Mouse (Mus musculus) left cerebral cortex, postnatal 36 days (tissue): ENCODE results near the gene Zyg11b. TPM values are rescaled to one million over a fixed set of nuclear protein-coding genes. Genes with fewer than 3 reads are reported as not detected.

Experiments used
- DNase-seq, 2 experiments: peaks; one replicate each; pipeline ENCODE4 v3.0.0; 2021 to 2022; ENCODE audit warnings: low spot score in 2 of 2, mixed read lengths in 1 of 2
- intact Hi-C: fragments of 180-260 bp; cut with DNase I; formaldehyde crosslinking; loops from one replicate; pipeline ENCODE4 v1.15.1; 2025
- total RNA-seq, 2 experiments: library from RNA; stranded (reverse); gene quantifications; 2 replicates each; pipeline ENCODE4 v1.2.3; 2021

The Zyg11b gene
- total RNA-seq, 2 experiments from 2014 or later, result 101 to 103 TPM

GRCm38 (mm10) chr4:108320627-108321380, 19.9 kb upstream of the Zyg11b start:
- intact Hi-C loops, result no loop called here

GRCm38 (mm10) chr4:108319747-108320146, 18.9 kb upstream of the Zyg11b start:
- no peak for DNase-seq
- intact Hi-C loops, result loop anchor here (10.0 kb wide), 1 partner anchor 425 kb away; no protein-coding TSS in a partner anchor

More at GRCm38 (mm10) chr4:108320627-108321380, 19.9 kb upstream of the Zyg11b start:
- DNase-seq, result no peak

- intact Hi-C loops, result loop anchor here (10.0 kb wide), 1 partner anchor 424 kb away; no protein-coding TSS in a partner anchor
Measured at GRCm38 (mm10) chr4:108318649-108319615, 18.0 kb upstream of the Zyg11b start.

GRCm38 (mm10) chr4:108317656-108318605, 17.0 kb upstream of the Zyg11b start:
- no peak for DNase-seq
- intact Hi-C loops, result loop anchor here (10.0 kb wide), 1 partner anchor 423 kb away; no protein-coding TSS in a partner anchor

More at GRCm38 (mm10) chr4:108318649-108319615, 18.0 kb upstream of the Zyg11b start:
- DNase-seq, result no peak

GRCm38 (mm10) chr4:108314041-108314440, 13.1 kb upstream of the Zyg11b start:
- intact Hi-C loops, result loop anchor here (10.0 kb wide), 1 partner anchor 419 kb away; no protein-coding TSS in a partner anchor

GRCm38 (mm10) chr4:108310706-108311105, 9.8 kb upstream of the Zyg11b start:
- intact Hi-C loops, result loop anchor here (10.0 kb wide), 1 partner anchor 416 kb away; no protein-coding TSS in a partner anchor
- DNase-seq, result no peak

More at GRCm38 (mm10) chr4:108314041-108314440, 13.1 kb upstream of the Zyg11b start:
- DNase-seq, result no peak

GRCm38 (mm10) chr4:108302296-108302890, 1.5 kb upstream of the Zyg11b start:
- DNase-seq, result no peak
- intact Hi-C loops, result loop anchor here (10.0 kb wide), 1 partner anchor 188 kb away; no protein-coding TSS in a partner anchor

GRCm38 (mm10) chr4:108300266-108300665, 630 bp downstream of the Zyg11b start:
- intact Hi-C loops, result loop anchor here (2.0 to 10.0 kb wide), 2 partner anchors 27 to 185 kb away; no protein-coding TSS in a partner anchor
- peak in 1 of 2 experiments; percentile 12 for DNase-seq

- intact Hi-C loops, result no loop called here
- peak in 1 of 2 experiments; percentile 27 for DNase-seq
Measured at GRCm38 (mm10) chr4:108276973-108277372, 23.9 kb downstream of the Zyg11b start.

GRCm38 (mm10) chr4:108272286-108272685, 28.6 kb downstream of the Zyg11b start:
- intact Hi-C loops, result no loop called here
- no peak for DNase-seq

GRCm38 (mm10) chr4:108265774-108266173, 35.1 kb downstream of the Zyg11b start:
- DNase-seq, result no peak
- intact Hi-C loops, result no loop called here

GRCm38 (mm10) chr4:108253317-108253716, 47.6 kb downstream of the Zyg11b start:
- intact Hi-C loops, result no loop called here
- no peak for DNase-seq

GRCm38 (mm10) chr4:108250501-108250900, 50.4 kb downstream of the Zyg11b start:
- no peak for DNase-seq
- intact Hi-C loops, result no loop called here

GRCm38 (mm10) chr4:108249314-108249713, 51.6 kb downstream of the Zyg11b start:
- intact Hi-C loops, result no loop called here
- no peak for DNase-seq

GRCm38 (mm10) chr4:108233654-108234053, 67.2 kb downstream of the Zyg11b start:
- intact Hi-C loops, result no loop called here
- no peak for DNase-seq

- no peak for DNase-seq
- intact Hi-C loops, result no loop called here
Measured at GRCm38 (mm10) chr4:108225341-108225872, 75.5 kb downstream of the Zyg11b start.

GRCm38 (mm10) chr4:108222507-108222906, 78.4 kb downstream of the Zyg11b start:
- intact Hi-C loops, result no loop called here
- no peak for DNase-seq

- no peak for DNase-seq
- intact Hi-C loops, result no loop called here
Measured at GRCm38 (mm10) chr4:108219019-108219418, 81.9 kb downstream of the Zyg11b start.
